Mouse (Mus musculus) macrophage (primary cell): ENCODE data around the gene Zfp36l2. TPM values are rescaled to one million over a fixed set of nuclear protein-coding genes. Genes with fewer than 3 reads are reported as not detected.

ENCODE experiments used
- H3K27ac ChIP-seq: fragments of 350-480 bp; formaldehyde crosslinking; 2 replicates; pipeline ENCODE4 v1.9.0; 2021
- H3K36me3 ChIP-seq: fragments of 350-480 bp; formaldehyde crosslinking; 2 replicates; pipeline ENCODE4 v1.9.0; 2021; ENCODE audit errors: inconsistent target
- H3K4me3 ChIP-seq: fragments of 350-480 bp; formaldehyde crosslinking; 2 replicates; pipeline ENCODE4 v1.9.0; 2021; ENCODE audit errors: inconsistent target
- H3K79me2 ChIP-seq: fragments of 350-480 bp; formaldehyde crosslinking; 2 replicates; pipeline ENCODE4 v1.9.0; 2021; ENCODE audit errors: inconsistent target
- WGBS: methylation state at CpG from one replicate; pipeline ENCODE4 v1.1.7; 2026; ENCODE audit warnings: inconsistent platforms; ENCODE audit not compliant: missing documents; 5-methylcytosine and 5-hydroxymethylcytosine counted together
- polyA plus RNA-seq: library from polyadenylated mRNA; stranded (reverse); fragments of 250-400 nt; gene quantifications from 3 replicates; pipeline ENCODE4 v1.2.4, GENCODE M21; 2018; ENCODE audit warnings: inconsistent platforms

Gene Zfp36l2
- polyA plus RNA-seq, 1 experiment from 2014 or later = 113 TPM

GRCm38 (mm10) chr17:84207611-84208010, 19.9 kb upstream of the Zfp36l2 start:
- Histone ChIP-seq H3K27ac (no peak overlapping the region), H3K79me2 (no peaks in the 10 kb centered on the region), H3K4me3 (no peak overlapping the region), H3K36me3 (no peaks in the 10 kb centered on the region)
- 94% methylated on average over 3 of the region's 3 CpGs for WGBS

- 94% methylated on average over 3 of the region's 3 CpGs for WGBS
- no peaks in the 10 kb centered on the region for H3K36me3 ChIP-seq
- H3K79me2 ChIP-seq = no peaks in the 10 kb centered on the region
- no peak overlapping the region for H3K27ac ChIP-seq
- H3K4me3 ChIP-seq = no peak overlapping the region
Measured at GRCm38 (mm10) chr17:84206239-84206638, 18.5 kb upstream of the Zfp36l2 start.

GRCm38 (mm10) chr17:84204962-84205361, 17.2 kb upstream of the Zfp36l2 start:
- WGBS = 94% methylated on average over 5 of the region's 5 CpGs
- no peaks in the 10 kb centered on the region for H3K36me3 ChIP-seq
- H3K4me3 ChIP-seq = no peak overlapping the region
- H3K79me2 ChIP-seq = no peaks in the 10 kb centered on the region
- H3K27ac ChIP-seq = no peak overlapping the region

GRCm38 (mm10) chr17:84203340-84203739, 15.6 kb upstream of the Zfp36l2 start:
- no peak overlapping the region for H3K4me3 ChIP-seq
- WGBS = 94% methylated on average over 7 of the region's 7 CpGs
- H3K36me3 ChIP-seq = no peaks in the 10 kb centered on the region
- H3K79me2 ChIP-seq = no peaks in the 10 kb centered on the region
- H3K27ac ChIP-seq = no peak overlapping the region

GRCm38 (mm10) chr17:84201183-84201582, 13.4 kb upstream of the Zfp36l2 start:
- Histone ChIP-seq H3K36me3 (no peaks in the 10 kb centered on the region), H3K79me2 (no peaks in the 10 kb centered on the region), H3K4me3 (no peak overlapping the region), H3K27ac (no peak overlapping the region)
- WGBS = 61% methylated on average over 5 of the region's 5 CpGs

- no peak overlapping the region for H3K4me3 ChIP-seq
- no peak overlapping the region for H3K27ac ChIP-seq
- no peaks in the 10 kb centered on the region for H3K36me3 ChIP-seq
- WGBS = 100% methylated on average over 3 of the region's 4 CpGs
- H3K79me2 ChIP-seq = no peaks in the 10 kb centered on the region
Measured at GRCm38 (mm10) chr17:84197912-84198344, 10.2 kb upstream of the Zfp36l2 start.

GRCm38 (mm10) chr17:84196329-84196728, 8.6 kb upstream of the Zfp36l2 start:
- H3K36me3 ChIP-seq = peaks cover 6% of the 10 kb centered on the region; the same call in 1 of the 2 replicates
- H3K4me3 ChIP-seq = no peak overlapping the region
- no peaks in the 10 kb centered on the region for H3K79me2 ChIP-seq
- H3K27ac ChIP-seq = no peak overlapping the region

- Histone ChIP-seq H3K79me2 (no peaks in the 10 kb centered on the region), H3K27ac (no peak overlapping the region), H3K36me3 (peaks cover 6% of the 10 kb centered on the region; the same call in 1 of the 2 replicates), H3K4me3 (no peak overlapping the region)
- WGBS = 88% methylated on average over 3 of the region's 3 CpGs
Measured at GRCm38 (mm10) chr17:84195835-84196234, 8.1 kb upstream of the Zfp36l2 start.

GRCm38 (mm10) chr17:84195003-84195395, 7.3 kb upstream of the Zfp36l2 start:
- Histone ChIP-seq H3K79me2 (no peaks in the 10 kb centered on the region; the same call in 1 of the 2 replicates), H3K27ac (no peak overlapping the region), H3K4me3 (no peak overlapping the region), H3K36me3 (peaks cover 6% of the 10 kb centered on the region; the same call in 1 of the 2 replicates)
- WGBS = 63% methylated on average over 4 of the region's 4 CpGs

- H3K79me2 ChIP-seq = no peaks in the 10 kb centered on the region; the same call in 1 of the 2 replicates
- 70% methylated on average over 4 of the region's 4 CpGs for WGBS
- peaks cover 6% of the 10 kb centered on the region; the same call in 1 of the 2 replicates for H3K36me3 ChIP-seq
- no peak overlapping the region for H3K27ac ChIP-seq
- no peak overlapping the region for H3K4me3 ChIP-seq
Measured at GRCm38 (mm10) chr17:84194282-84195002, 6.7 kb upstream of the Zfp36l2 start.

GRCm38 (mm10) chr17:84193411-84193810, 5.7 kb upstream of the Zfp36l2 start:
- 96% methylated on average over 9 of the region's 9 CpGs for WGBS
- Histone ChIP-seq H3K79me2 (no peaks in the 10 kb centered on the region; the same call in 1 of the 2 replicates), H3K36me3 (peaks cover 6% of the 10 kb centered on the region; the same call in 1 of the 2 replicates)

GRCm38 (mm10) chr17:84191946-84192345, 4.2 kb upstream of the Zfp36l2 start:
- Histone ChIP-seq H3K27ac (no peak overlapping the region), H3K36me3 (peaks cover 6% of the 10 kb centered on the region; the same call in 1 of the 2 replicates), H3K79me2 (no peaks in the 10 kb centered on the region; the same call in 1 of the 2 replicates), H3K4me3 (no peak overlapping the region)
- WGBS = 88% methylated on average over 4 of the region's 4 CpGs

More at GRCm38 (mm10) chr17:84193411-84193810, 5.7 kb upstream of the Zfp36l2 start:
- Histone ChIP-seq H3K4me3 (no peak overlapping the region), H3K27ac (no peak overlapping the region)

GRCm38 (mm10) chr17:84190885-84191284, 3.1 kb upstream of the Zfp36l2 start:
- H3K36me3 ChIP-seq = peaks cover 6% of the 10 kb centered on the region; the same call in 1 of the 2 replicates
- no peak overlapping the region for H3K27ac ChIP-seq
- no peak overlapping the region for H3K4me3 ChIP-seq
- peaks cover 3% of the 10 kb centered on the region; the same call in 1 of the 2 replicates for H3K79me2 ChIP-seq
- WGBS = 14% methylated on average over 8 of the region's 8 CpGs

- peak overlapping the region; percentile 94 for H3K27ac ChIP-seq
- H3K4me3 ChIP-seq = peak overlapping the region; percentile 34; the same call in 1 of the 2 replicates
- H3K36me3 ChIP-seq = peaks cover 6% of the 10 kb centered on the region; the same call in 1 of the 2 replicates
- 54% methylated on average over 4 of the region's 5 CpGs for WGBS
- H3K79me2 ChIP-seq = peaks cover 15% of the 10 kb centered on the region
Measured at GRCm38 (mm10) chr17:84189127-84189854, 1.5 kb upstream of the Zfp36l2 start.
